In the genomic region with DNA sequence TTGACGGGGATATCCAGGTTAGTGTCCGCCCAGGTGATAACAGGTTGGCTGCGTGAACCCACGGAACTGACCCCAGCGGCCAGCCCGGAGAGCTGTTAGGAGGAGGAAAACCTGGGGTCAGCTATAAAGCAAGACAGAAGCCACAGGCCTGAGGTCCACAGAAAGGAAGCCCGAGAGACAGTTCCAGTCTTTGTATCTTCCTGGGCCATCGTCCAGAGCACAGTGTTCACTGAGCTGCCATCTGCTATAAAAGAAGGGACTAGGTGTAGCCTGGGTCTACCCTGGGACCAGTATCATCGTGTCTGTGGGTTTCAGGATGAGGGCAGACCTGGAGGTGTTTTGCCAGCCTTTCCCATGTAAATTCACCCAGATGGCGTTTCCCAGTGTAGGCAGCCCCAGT, we compare ENCODE assay signal across 19 mouse cellular contexts.
DNase-seq lines count a peak whose midpoint lies in the region; ATAC-seq and TF ChIP-seq lines count a peak whose summit lies in the region.
"Had no signal": no experiment of that assay in that cellular context is flagged by ENCODE, and none has a peak within 500 bp of the region (broad histone marks: within the 10 kb centered on the region; RNA-seq: fewer than 3 reads in every experiment).

No protein-coding gene starts in this region.

- TF ChIP-seq POLR2A in cerebellum, adult 2 months (IDR thresholded peaks at IDR 0.05; ENCODE audit: borderline replicate concordance, insufficient read depth, low read length) = no peak

- ATAC-seq in erythroblast, adult 5-6 weeks (replicated peaks; ENCODE audit: low FRiP score, poor library complexity, severe bottlenecking) = no peak
- ATAC-seq: forebrain, embryonic 16.5 days had no signal

- 32% methylated on average over 10 of the region's 10 CpGs for WGBS in cerebellum, adult 2 months

- no peaks in the 10 kb centered on the region for H3K27me3 ChIP-seq in cerebellum, adult 2 months (ENCODE audit: control insufficient read depth, insufficient read depth, low read length)
- H3K27me3 ChIP-seq: embryonic facial prominence, embryonic 12.5 days; forebrain, embryonic 12.5 days; heart, embryonic 12.5 days; hindbrain, embryonic 15.5 days had no signal

- peaks cover 18% of the 10 kb centered on the region for H3K4me1 ChIP-seq in cerebellum, adult 2 months (ENCODE audit: control insufficient read depth, insufficient read depth, low read length)
- H3K4me1 ChIP-seq: embryonic facial prominence, embryonic 12.5 days; forebrain, embryonic 12.5 days; heart, embryonic 12.5 days; hindbrain, embryonic 10.5 days; hindbrain, embryonic 15.5 days had no signal

- no peak overlapping the region for H3K4me3 ChIP-seq in layer of hippocampus, adult 2 months
- no peak overlapping the region for H3K4me3 ChIP-seq in cerebellum, adult 2 months (replicated peaks; ENCODE audit: insufficient read depth, low read depth, low read length)
- H3K4me3 ChIP-seq: embryonic facial prominence, embryonic 12.5 days; forebrain, embryonic 12.5 days; gastrocnemius, adult 2 months; heart, embryonic 12.5 days; hindbrain, embryonic 10.5 days; hindbrain, embryonic 15.5 days had no signal

- peak overlapping the region; percentile 39; the same call in 1 of the 2 replicates for H3K27ac ChIP-seq in layer of hippocampus, adult 2 months
- peak overlapping the region; percentile 86 for H3K27ac ChIP-seq in cerebellum, adult 2 months (ENCODE audit: insufficient read depth, low read length)
- H3K27ac ChIP-seq: embryonic facial prominence, embryonic 12.5 days; forebrain, embryonic 12.5 days; gastrocnemius, adult 2 months; hindbrain, embryonic 10.5 days; hindbrain, embryonic 15.5 days had no signal

- TF ChIP-seq CTCF in layer of hippocampus, adult 2 months (conservative IDR thresholded peaks at IDR 0.05) = no peak
- no peak for TF ChIP-seq CTCF in cerebellum, adult 2 months (IDR thresholded peaks at IDR 0.05; ENCODE audit: borderline replicate concordance, insufficient read depth, low read depth, low read length)

- no peak for DNase-seq in layer of hippocampus, adult 2 months (ENCODE audit: low spot score in 2 of 2)
- no peak for DNase-seq in layer of hippocampus, adult 9-11 months
- DNase-seq in cerebellum, adult 2 months = peak in 1 of 2 experiments; percentile 66
- peak; percentile 59 to 64 for DNase-seq in cerebellum, postnatal 14 days
- no peak for DNase-seq in retina, postnatal 1 day
- no peak for DNase-seq in urinary bladder, postnatal 25 days (ENCODE audit: low spot score)
- DNase-seq: adrenal gland, adult 2 months; adrenal gland, postnatal 25 days; gastrocnemius, adult 2 months; gastrocnemius, postnatal 25 days; kidney, adult 11 months; kidney, adult 9 months had no signal

Comparison
In these comparisons a context has a peak if more than half of its experiments do, and no peak if none do; other contexts are left out.
1. DNase-seq: peak in cerebellum, postnatal 14 days (2 of 2); none in layer of hippocampus, adult 2 months (0 of 2), layer of hippocampus, adult 9-11 months (single experiment), retina, postnatal 1 day (single experiment) and urinary bladder, postnatal 25 days (single experiment).